Mouse (Mus musculus): ENCODE measurements around the gene 4930415O20Rik.
"Not testable (repeated sequence)": the region's sequence is repeated elsewhere in the genome, so short reads cannot be mapped to it uniquely, and the experiment has no call there.

4930415O20Rik gene

GRCm38 (mm10) chr15:98568256-98569033, 2.4 kb upstream of the 4930415O20Rik start:
- peak in 1 of 2 experiments; percentile 23 for DNase-seq (ENCODE audit: low spot score in 2 of 2)

GRCm38 (mm10) chr15:98569216-98569615, 1.6 kb upstream of the 4930415O20Rik start:
- DNase-seq (ENCODE audit: low spot score in 2 of 2): no peak

GRCm38 (mm10) chr15:98569795-98570365, 924 bp upstream of the 4930415O20Rik start:
- DNase-seq (ENCODE audit: low spot score in 2 of 2): no peak

GRCm38 (mm10) chr15:98573293-98573692, 2.5 kb downstream of the 4930415O20Rik start:
- DNase-seq (ENCODE audit: low spot score in 2 of 2): no peak

GRCm38 (mm10) chr15:98579310-98579709, 8.5 kb downstream of the 4930415O20Rik start:
- DNase-seq (ENCODE audit: low spot score in 2 of 2): no peak

- peak; percentile 72 to 76 for DNase-seq (ENCODE audit: low spot score in 2 of 2)
Measured at GRCm38 (mm10) chr15:98579795-98580464, 9.1 kb downstream of the 4930415O20Rik start.

- DNase-seq (ENCODE audit: low spot score in 2 of 2): no peak
Measured at GRCm38 (mm10) chr15:98582410-98582809, 11.6 kb downstream of the 4930415O20Rik start.

GRCm38 (mm10) chr15:98582996-98583395, 12.2 kb downstream of the 4930415O20Rik start:
- no peak for DNase-seq (ENCODE audit: low spot score in 2 of 2)

- no peak for DNase-seq (ENCODE audit: low spot score in 2 of 2)
Measured at GRCm38 (mm10) chr15:98585421-98585820, 14.6 kb downstream of the 4930415O20Rik start.

GRCm38 (mm10) chr15:98586141-98586540, 15.3 kb downstream of the 4930415O20Rik start:
- DNase-seq (ENCODE audit: low spot score in 2 of 2): not testable (repeated sequence)

GRCm38 (mm10) chr15:98587751-98588150, 16.9 kb downstream of the 4930415O20Rik start:
- no peak for DNase-seq (ENCODE audit: low spot score in 2 of 2)

- DNase-seq (ENCODE audit: low spot score in 2 of 2): no peak
Measured at GRCm38 (mm10) chr15:98589640-98590336, 19.0 kb downstream of the 4930415O20Rik start.

- DNase-seq (ENCODE audit: low spot score in 2 of 2): no peak
Measured at GRCm38 (mm10) chr15:98591396-98591795, 20.6 kb downstream of the 4930415O20Rik start.

- no peak for DNase-seq (ENCODE audit: low spot score in 2 of 2)
Measured at GRCm38 (mm10) chr15:98594193-98594592, 23.4 kb downstream of the 4930415O20Rik start.

GRCm38 (mm10) chr15:98595049-98595448, 24.2 kb downstream of the 4930415O20Rik start:
- no peak for DNase-seq (ENCODE audit: low spot score in 2 of 2)

GRCm38 (mm10) chr15:98596609-98597008, 25.8 kb downstream of the 4930415O20Rik start:
- no peak for DNase-seq (ENCODE audit: low spot score in 2 of 2)

GRCm38 (mm10) chr15:98600036-98600709, 29.4 kb downstream of the 4930415O20Rik start:
- DNase-seq (ENCODE audit: low spot score in 2 of 2): no peak

GRCm38 (mm10) chr15:98601832-98602190, 31.0 kb downstream of the 4930415O20Rik start:
- DNase-seq (ENCODE audit: low spot score in 2 of 2): no peak

- peak in 1 of 2 experiments; percentile 36 for DNase-seq (ENCODE audit: low spot score in 2 of 2)
Measured at GRCm38 (mm10) chr15:98602191-98602881, 31.5 kb downstream of the 4930415O20Rik start.

- no peak for DNase-seq (ENCODE audit: low spot score in 2 of 2)
Measured at GRCm38 (mm10) chr15:98602921-98603458, 32.2 kb downstream of the 4930415O20Rik start.
